Mouse (Mus musculus) induced T-regulatory cell, adult 2 months (primary cell): ENCODE measurements at regions not wholly inside any gene's neighbourhood (a gene's known extent, or its start where the extent isn't known, plus 50 kb on each side); places are given as distances from the start of the nearest gene placed in this dataset.

ENCODE experiments used
- DNase-seq: peaks from one replicate; pipeline ENCODE4 v3.0.0-alpha.2; 2012; ENCODE audit warnings: low read depth

GRCm38 (mm10) chr15:52570256-52570655, 1314.5 kb upstream of the Gm7489 start:
- peak; percentile 77 for DNase-seq

- DNase-seq, result no peak
These were observed 1307.1 kb upstream of the Gm7489 start for GRCm38 (mm10) chr15:52577614-52578013.

DNA sequence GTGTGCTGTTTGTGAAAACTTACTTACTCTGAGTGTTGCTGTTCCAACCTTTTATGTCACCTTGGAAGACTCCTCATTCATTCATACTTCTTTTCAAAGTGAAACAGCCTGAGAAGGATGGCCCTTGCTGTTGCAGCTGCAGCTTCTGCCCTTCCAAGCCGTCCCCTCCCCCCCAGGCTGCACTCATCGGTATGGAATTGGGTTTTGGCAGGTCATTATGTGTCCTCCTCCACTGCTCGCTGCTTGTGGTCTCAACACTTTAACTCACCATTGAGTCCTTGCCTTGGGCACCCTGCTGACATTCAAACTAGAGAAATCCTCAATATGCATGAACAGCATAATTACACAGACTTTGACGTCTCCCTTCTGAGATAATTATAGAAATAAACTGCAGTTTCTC, 1295.3 kb upstream of the Gm7489 start:
- DNase-seq, result no peak

DNA sequence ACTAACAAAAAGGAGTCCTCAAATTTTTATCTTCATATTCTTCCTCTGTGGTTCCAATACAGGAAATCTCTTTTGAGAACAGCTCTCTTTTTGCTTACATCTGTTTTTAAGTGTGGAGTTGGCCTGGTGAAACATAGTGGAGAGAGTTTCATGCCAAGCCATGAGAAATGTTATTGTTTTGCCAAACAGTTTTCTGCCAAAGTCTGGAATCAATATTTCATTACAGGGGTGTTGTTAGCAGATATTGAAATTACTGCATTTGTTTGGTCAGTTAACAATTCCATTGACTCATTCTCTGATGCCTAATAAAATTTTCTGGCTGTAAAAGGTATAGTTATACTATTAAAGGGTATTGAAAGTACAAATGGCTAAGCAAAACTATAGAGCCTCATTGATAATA, 1285.2 kb upstream of the Gm7489 start:
- no peak for DNase-seq

DNA sequence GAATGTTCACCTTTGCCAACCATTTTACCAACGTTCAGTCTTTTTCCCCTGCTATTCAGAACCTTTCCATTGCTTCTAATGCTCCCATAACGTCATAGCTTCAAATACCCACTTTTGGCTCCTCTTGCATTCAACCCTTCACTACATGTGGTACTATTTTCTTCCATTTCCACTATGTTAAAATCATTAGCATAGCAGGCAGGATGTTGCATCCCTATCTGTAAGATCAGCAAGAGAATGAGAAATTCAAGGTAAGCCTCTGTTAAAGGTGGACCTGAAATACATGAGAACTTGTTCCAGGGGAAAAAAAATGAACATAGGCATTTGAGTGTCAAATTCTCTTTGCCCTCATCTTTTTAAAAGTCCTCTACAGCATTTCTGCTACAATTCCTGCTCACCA, 1284.7 kb upstream of the Gm7489 start:
- DNase-seq, result no peak

DNA sequence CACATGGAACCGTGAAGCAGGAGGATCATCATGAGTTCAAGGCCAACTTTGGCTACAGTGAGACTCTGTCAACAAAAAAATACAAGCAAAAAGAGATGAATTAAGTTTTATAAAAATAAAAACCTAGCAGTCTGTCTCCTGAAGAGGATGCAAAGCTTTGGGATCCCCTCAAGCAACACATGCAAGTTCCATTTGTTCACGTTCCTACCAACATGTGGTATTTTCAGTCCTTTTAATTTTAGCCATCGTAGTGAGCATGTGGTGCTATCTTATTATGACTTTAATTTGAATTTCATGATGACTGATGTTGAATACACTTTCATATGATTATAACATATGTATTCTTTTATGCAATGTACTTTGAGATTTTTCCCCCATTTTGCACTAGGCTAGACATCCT, 1244.9 kb upstream of the Gm7489 start:
- no peak for DNase-seq

- no peak for DNase-seq
These were observed 1238.7 kb upstream of the Gm7489 start for GRCm38 (mm10) chr15:52645961-52646360.

- DNase-seq, result no peak
These were observed 1226.8 kb upstream of the Gm7489 start for GRCm38 (mm10) chr15:52657916-52658315.
